Mouse (Mus musculus) heart, embryonic 14.5 days (tissue): Measurements from ENCODE around the gene Sema7a. TPM values are rescaled to one million over a fixed set of nuclear protein-coding genes. Genes with fewer than 3 reads are reported as not detected.

Experiments
- ATAC-seq: fragments of 200-750 bp; cut with Nextera tagmentation; 2 replicates; pipeline ENCODE4 v1.8.0; 2017; ENCODE audit warnings: low read depth, moderate TSS enrichment; ENCODE audit not compliant: insufficient number of reproducible peaks, insufficient read depth, low FRiP score
- H3K27ac ChIP-seq, 2 experiments: fragments of 200-500 bp in 1 of 2; fragments of 300-500 bp in 1 of 2; sonication (generic) in 1 of 2; replicated peaks in 1 of 2; 2 replicates each; pipeline ENCODE4 v1.5.1; 2012 to 2014; ENCODE audit warnings: low read depth in 2 of 2, low read length in 2 of 2, control low read depth in 1 of 2, mild to moderate bottlenecking in 1 of 2, mixed read lengths in 1 of 2; ENCODE audit not compliant: control insufficient read depth in 1 of 2, insufficient read depth in 1 of 2
- H3K27me3 ChIP-seq: fragments of 300-500 bp; sonication (generic); 2 replicates; pipeline ENCODE4 v1.6.1; 2014; ENCODE audit warnings: mild to moderate bottlenecking, low read length, control low read depth; ENCODE audit not compliant: control insufficient read depth, insufficient read depth
- H3K36me3 ChIP-seq: fragments of 300-500 bp; sonication (generic); 2 replicates; pipeline ENCODE4 v1.6.1; 2014; ENCODE audit warnings: mild to moderate bottlenecking, control low read depth, low read length, mixed read lengths; ENCODE audit not compliant: control insufficient read depth, insufficient read depth
- H3K4me1 ChIP-seq, 2 experiments: fragments of 200-500 bp in 1 of 2; fragments of 300-500 bp in 1 of 2; sonication (generic) in 1 of 2; 2 replicates each; pipeline ENCODE4 v1.6.1; 2012 to 2014; ENCODE audit warnings: low read length in 2 of 2, control low read depth in 1 of 2, mixed read lengths in 1 of 2; ENCODE audit not compliant: control insufficient read depth in 2 of 2, insufficient read depth in 2 of 2
- H3K4me2 ChIP-seq: fragments of 300-500 bp; sonication (generic); 2 replicates; pipeline ENCODE4 v1.6.1; 2014; ENCODE audit warnings: mild to moderate bottlenecking, low read length
- H3K4me3 ChIP-seq, 2 experiments: fragments of 200-500 bp in 1 of 2; fragments of 300-500 bp in 1 of 2; sonication (generic) in 1 of 2; 2 replicates each; pipeline ENCODE4 v1.5.1; 2012 to 2014; ENCODE audit warnings: low read length in 2 of 2, mild to moderate bottlenecking in 2 of 2, control low read depth in 1 of 2, low read depth in 1 of 2, moderate library complexity in 1 of 2; ENCODE audit not compliant: control insufficient read depth in 1 of 2, insufficient read depth in 1 of 2
- H3K9ac ChIP-seq: fragments of 300-500 bp; sonication (generic); 2 replicates; pipeline ENCODE4 v1.6.1; 2014; ENCODE audit warnings: mild to moderate bottlenecking, low read length
- H3K9me3 ChIP-seq: fragments of 300-500 bp; sonication (generic); 2 replicates; pipeline ENCODE4 v1.6.1; 2016; ENCODE audit warnings: low read length, control low read depth; ENCODE audit not compliant: control insufficient read depth
- WGBS: fragments of 180-500 bp; shearing (Covaris S2); extraction: QIAGEN DNeasy Blood & Tissue Kit; methylation state at CpG from one replicate; pipeline ENCODE4 v1.1.7; 2014; 5-methylcytosine and 5-hydroxymethylcytosine counted together
- polyA plus RNA-seq: library from polyadenylated mRNA; unstranded; fragments of >200 nt; fragmentation: Nextera tagmentation; extraction: Ambion mirVana; gene quantifications from 2 replicates; pipeline ENCODE4 v1.2.1, GENCODE M21; 2014

The Sema7a gene
- polyA plus RNA-seq, 1 experiment from 2014 or later = 0.70 TPM

DNA sequence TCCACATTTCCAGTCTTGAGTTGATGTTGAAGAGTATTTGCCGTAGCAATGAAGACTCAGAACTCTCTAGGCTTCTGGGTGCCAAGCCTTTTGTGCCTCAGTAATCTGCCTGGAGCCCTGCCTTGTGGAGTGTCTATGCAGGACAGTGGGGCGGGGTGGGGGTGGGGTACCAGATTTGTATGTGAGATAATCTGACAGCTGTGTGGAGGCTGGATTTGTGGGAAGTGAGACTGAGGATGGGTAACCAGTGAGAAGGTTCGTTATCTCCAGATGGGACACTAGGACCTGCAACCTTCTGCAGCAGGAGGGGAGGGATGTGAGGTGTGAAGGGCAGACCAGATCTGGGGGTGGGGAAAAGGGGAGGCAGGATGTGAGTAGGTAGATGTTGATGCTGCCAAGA lies 7.7 kb upstream of the Sema7a start:
- Histone ChIP-seq H3K4me1 (no peaks in the 10 kb centered on the region), H3K9ac (no peak overlapping the region), H3K27me3 (no peaks in the 10 kb centered on the region), H3K36me3 (peaks cover 35% of the 10 kb centered on the region), H3K27ac (no peak overlapping the region), H3K4me3 (no peak overlapping the region), H3K4me2 (no peak overlapping the region), H3K9me3 (no peaks in the 10 kb centered on the region)
- 65% methylated on average over 3 of the region's 3 CpGs for WGBS
- no peak for ATAC-seq

DNA sequence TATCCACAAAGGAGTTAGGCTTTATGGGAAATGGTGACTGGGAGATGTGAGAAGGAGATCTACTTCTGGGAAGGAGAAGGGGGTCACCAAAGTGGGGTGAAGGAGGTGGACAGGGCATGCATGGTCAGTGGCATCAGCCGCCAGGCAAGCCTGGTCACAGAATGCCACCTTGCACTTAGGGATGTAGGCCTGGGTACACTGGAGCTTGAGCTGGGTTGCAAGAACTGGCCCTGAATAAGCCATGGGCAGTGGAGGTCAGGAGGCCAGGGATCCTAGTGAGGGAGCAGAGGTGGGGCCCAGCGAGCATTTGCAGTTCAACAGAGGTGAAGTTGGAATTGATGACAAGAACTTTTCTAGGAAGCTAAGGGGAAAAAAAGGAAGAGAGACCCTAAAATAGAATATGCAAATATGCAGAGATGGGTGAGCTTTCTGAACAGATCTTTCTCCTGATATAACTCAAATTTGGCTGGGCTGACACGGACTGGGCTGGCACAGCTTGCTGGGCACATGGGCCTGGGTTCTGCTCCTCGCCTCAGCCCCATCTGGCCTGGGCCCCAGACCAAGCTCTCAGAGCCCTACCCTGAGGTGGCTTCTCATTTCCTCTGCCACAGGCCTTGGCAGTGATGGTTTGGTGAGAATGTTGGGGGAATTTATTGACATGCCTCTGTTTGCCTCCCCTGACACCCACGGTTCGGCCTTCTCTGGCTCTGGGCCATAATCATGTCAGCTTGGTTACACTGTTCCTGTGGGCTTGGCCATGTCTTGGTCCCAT lies 6.9 kb upstream of the Sema7a start:
- ATAC-seq = no peak

DNA sequence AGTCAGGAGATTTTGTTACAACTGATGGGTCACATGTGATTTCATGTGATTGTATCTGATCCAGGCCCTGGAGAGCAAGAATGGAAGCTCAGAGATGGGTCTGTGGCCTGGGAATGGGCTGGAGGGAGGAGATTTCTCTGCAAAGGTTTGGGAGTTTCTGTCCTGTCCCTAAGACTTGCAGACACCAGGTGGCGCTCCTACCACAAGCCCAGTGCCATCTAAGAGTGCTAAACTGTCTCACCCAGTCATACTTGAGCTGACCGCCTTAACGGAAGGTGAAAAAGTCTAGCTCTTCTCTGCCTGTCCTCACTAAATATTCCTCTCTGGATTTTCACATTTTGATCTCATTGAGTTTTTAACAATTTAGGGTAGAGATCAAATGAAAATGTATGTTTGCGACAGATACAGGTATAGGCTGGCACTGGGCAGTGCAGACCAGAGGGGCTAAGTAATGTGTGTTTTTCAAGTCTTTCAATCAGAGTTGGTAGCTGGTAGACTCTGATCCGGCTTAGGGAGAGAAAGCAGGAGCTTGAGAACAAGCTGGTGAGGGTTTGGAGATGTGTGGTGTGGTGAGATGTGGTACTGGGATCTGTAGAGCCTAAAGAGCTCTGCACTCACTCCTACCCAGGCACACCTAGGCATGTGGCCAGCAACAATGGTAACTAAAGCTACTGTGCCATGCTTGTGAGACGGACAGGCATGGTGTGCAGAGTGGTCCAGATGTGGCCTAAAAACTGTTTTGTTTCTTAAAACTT lies 4.1 kb upstream of the Sema7a start:
- Histone ChIP-seq H3K9ac (no peak overlapping the region), H3K9me3 (no peaks in the 10 kb centered on the region), H3K27me3 (peaks cover 20% of the 10 kb centered on the region), H3K4me3 (no peak overlapping the region), H3K4me1 (peaks cover 0 to 14% of the 10 kb centered on the region in 2 experiments; a peak in 3 of 4 replicates), H3K27ac (no peak overlapping the region), H3K36me3 (no peaks in the 10 kb centered on the region), H3K4me2 (no peak overlapping the region)
- WGBS = 30% methylated on average over 6 of the region's 6 CpGs
- ATAC-seq = no peak

More for the DNA sequence above, 6.9 kb upstream of the Sema7a start:
- H3K9ac ChIP-seq = no peak overlapping the region
- no peaks in the 10 kb centered on the region for H3K9me3 ChIP-seq
- no peaks in the 10 kb centered on the region for H3K27me3 ChIP-seq
- WGBS = 73% methylated on average over 6 of the region's 6 CpGs
- H3K4me3 ChIP-seq = no peak overlapping the region
- no peak overlapping the region for H3K4me2 ChIP-seq
- H3K27ac ChIP-seq = no peak overlapping the region
- peaks cover 27% of the 10 kb centered on the region for H3K36me3 ChIP-seq
- no peaks in the 10 kb centered on the region for H3K4me1 ChIP-seq

DNA sequence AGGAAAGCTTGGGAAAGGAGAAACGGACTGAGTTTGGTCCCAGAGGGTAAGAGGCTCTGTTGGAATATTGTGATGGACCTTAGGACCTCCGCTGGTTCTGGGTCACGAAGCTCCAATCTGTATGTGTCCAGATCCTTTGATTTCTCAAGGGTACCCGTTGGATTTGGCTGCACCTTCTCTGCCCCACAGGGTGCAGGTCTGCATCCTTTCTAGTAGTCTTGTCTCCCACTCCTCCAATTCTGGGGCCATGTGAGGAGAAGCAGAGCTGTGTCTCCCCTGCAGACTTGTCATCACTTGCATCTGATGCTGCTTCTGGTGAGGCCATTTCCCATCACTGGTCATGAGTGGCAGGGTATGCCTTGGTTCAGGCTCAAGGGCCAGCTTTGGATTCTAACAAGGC lies 2.7 kb upstream of the Sema7a start:
- no peak overlapping the region for H3K4me3 ChIP-seq
- no peak overlapping the region for H3K27ac ChIP-seq
- WGBS = 82% methylated on average over 4 of the region's 4 CpGs
- H3K36me3 ChIP-seq = no peaks in the 10 kb centered on the region
- no peak for ATAC-seq
- H3K4me2 ChIP-seq = no peak overlapping the region
- peaks cover 0 to 18% of the 10 kb centered on the region in 2 experiments; a peak in 3 of 4 replicates for H3K4me1 ChIP-seq
- peaks cover 33% of the 10 kb centered on the region for H3K27me3 ChIP-seq
- no peaks in the 10 kb centered on the region for H3K9me3 ChIP-seq
- no peak overlapping the region for H3K9ac ChIP-seq

DNA sequence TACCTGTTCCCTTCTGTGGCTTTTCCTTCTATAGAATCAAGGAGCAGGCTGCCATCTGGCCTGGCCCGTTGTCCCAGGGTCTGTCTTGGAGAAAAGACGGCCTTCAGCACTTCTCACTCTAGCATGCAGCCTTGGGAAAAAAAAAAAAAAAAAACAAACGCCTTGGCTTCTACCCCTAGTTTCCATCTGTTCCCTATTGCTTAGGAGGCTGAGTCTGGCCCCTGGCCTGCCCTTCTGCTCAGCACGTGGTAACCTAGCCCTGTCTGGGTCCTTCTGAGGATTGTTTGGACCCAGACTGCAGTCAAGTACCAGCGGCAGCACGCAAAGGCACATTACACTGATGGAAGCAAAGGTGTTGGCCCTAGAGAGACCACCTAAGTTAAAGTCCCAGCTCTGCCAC lies 2.3 kb upstream of the Sema7a start:
- Histone ChIP-seq H3K4me2 (no peak overlapping the region), H3K4me1 (peaks cover 0 to 18% of the 10 kb centered on the region in 2 experiments; a peak in 3 of 4 replicates), H3K27ac (no peak overlapping the region), H3K9me3 (no peaks in the 10 kb centered on the region), H3K9ac (no peak overlapping the region), H3K36me3 (no peaks in the 10 kb centered on the region), H3K27me3 (peaks cover 38% of the 10 kb centered on the region), H3K4me3 (no peak overlapping the region)
- ATAC-seq = no peak
- 61% methylated on average over 6 of the region's 6 CpGs for WGBS

DNA sequence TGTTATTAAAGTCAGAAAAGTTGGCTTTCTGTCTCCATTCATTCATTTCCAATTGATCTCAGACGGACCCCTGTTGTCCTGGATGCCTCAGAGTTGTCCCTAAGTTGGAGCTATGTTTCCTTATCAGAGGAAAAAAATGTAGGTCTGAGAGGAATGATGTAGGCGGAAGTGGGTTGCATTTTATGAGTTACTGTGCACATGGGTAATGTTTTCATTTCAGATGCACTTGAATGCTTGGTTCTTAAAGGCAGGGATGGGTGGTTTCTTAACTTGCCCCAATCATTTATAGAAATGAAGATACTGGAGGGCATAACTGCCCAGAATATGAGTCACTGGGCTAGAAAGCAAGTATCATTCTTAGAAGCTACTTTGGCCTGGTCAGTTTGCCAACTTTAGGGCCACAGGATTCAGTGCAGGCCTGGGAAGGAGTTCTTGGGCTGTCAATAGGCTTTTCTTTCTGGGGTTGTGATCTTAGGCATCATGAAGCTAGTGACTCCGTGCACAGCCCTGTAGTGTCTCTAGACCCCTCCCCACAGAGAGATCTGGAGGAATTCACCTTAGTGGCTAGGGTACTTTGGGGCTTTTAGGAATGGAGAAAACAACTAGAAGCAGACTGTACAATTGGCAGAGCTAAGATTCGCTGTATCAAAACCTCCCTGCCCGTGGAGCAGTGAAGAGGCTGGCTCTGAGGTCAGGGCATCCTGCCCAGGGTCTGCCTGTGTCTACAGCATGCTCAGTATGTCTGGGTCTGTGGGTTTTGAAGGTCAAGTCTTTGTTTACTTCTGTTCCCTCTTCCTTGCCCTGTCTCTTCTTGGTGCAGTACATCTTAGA lies 1.5 kb upstream of the Sema7a start:
- peaks cover 46% of the 10 kb centered on the region for H3K27me3 ChIP-seq
- H3K9ac ChIP-seq = no peak overlapping the region
- 80% methylated on average over 5 of the region's 5 CpGs for WGBS
- no peak overlapping the region for H3K4me3 ChIP-seq
- peaks cover 0 to 18% of the 10 kb centered on the region in 2 experiments; a peak in 3 of 4 replicates for H3K4me1 ChIP-seq
- no peaks in the 10 kb centered on the region for H3K36me3 ChIP-seq
- no peak overlapping the region for H3K27ac ChIP-seq
- H3K9me3 ChIP-seq = no peaks in the 10 kb centered on the region
- ATAC-seq = no peak
- no peak overlapping the region for H3K4me2 ChIP-seq

DNA sequence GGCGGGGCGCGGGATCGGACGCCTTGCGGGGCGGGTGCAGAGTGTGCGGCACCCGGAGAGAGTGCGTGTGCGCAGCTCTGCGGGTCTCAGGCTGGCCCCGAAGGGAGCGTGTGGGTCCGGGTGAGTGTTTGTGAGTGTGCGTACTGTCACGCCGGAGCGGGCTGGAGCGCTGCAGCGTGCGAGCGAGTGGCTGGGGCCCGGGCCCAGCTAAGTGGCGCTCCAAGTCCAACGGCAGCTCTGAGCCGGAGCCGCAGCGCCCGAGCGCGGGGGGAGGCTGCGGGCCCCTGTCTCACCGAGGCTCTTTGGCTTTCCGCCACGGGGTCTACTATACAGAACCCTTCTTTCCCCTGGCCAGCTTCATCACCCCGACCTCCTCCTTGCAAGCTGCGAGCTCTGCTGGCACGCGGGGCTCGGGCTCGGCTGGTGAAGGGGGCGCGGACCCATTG lies 460 bp downstream of the Sema7a start:
- Histone ChIP-seq H3K27ac (no peak overlapping the region), H3K36me3 (no peaks in the 10 kb centered on the region), H3K4me1 (peaks cover 0 to 18% of the 10 kb centered on the region in 2 experiments; a peak in 3 of 4 replicates), H3K4me2 (peak overlapping the region; percentile 100), H3K27me3 (peaks cover 54% of the 10 kb centered on the region), H3K9me3 (no peaks in the 10 kb centered on the region), H3K4me3 (peak overlapping the region; percentile 67 to 81), H3K9ac (peak overlapping the region; percentile 77)
- 1% methylated on average over 42 of the region's 44 CpGs for WGBS
- 0 out of 2 replicates have a peak, but pooled peaks have one; percentile 36 for ATAC-seq
